Mouse (Mus musculus) kidney, postnatal 25 days (tissue): ENCODE measurements around the gene Rrp9.

ENCODE experiments used
- DNase-seq, 2 experiments: peaks; one replicate each; pipeline ENCODE4 v3.0.0; 2021; ENCODE audit warnings: mixed read lengths in 2 of 2

The Rrp9 gene

DNA sequence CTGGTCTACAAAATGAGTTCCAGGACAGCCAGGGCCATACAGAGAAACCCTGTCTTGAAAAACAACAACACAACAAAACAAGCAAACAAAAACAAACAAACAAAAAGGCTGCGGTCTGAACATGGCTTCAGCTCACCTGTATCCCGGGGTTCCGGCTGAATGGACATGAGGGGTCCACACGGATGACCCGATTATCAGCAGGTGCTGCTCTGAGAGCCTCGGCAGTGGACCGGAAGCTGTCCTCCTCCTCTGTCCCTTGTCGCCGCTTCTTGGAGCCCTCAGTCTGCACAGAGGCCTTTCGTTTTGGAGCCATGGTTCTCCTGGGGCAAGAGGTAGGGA lies at the start of gene Rrp9:
TSS of gene Rrp9 (plus strand) at position 301 of the 339 bp plus-strand sequence.
- peak in 1 of 2 experiments; percentile 45 for DNase-seq

DNA sequence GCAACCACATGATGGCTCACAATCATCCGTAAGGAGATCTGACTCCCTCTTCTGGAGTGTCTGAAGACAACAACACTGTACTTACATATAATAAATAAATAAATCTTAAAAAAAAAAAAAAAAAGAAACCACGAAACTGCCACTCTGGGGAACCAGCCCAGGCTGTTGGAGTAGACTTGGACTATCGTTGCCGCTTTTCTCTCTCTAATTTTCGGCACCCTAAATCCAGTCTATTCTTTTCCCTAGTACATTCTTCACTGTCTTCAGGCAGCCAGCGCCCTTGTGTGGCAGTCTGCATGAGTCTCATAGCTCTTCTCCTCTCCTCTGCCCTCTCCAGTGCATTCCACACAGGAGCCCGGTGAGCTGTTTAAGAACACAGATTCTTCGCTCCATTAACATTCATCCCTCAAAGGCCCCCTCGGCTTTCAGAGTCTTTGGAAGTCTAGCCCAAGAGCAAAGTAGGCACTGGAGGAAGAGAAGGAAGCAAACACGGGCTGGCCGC lies 47.0 kb upstream of the Rrp9 start:
- no peak for DNase-seq

DNA sequence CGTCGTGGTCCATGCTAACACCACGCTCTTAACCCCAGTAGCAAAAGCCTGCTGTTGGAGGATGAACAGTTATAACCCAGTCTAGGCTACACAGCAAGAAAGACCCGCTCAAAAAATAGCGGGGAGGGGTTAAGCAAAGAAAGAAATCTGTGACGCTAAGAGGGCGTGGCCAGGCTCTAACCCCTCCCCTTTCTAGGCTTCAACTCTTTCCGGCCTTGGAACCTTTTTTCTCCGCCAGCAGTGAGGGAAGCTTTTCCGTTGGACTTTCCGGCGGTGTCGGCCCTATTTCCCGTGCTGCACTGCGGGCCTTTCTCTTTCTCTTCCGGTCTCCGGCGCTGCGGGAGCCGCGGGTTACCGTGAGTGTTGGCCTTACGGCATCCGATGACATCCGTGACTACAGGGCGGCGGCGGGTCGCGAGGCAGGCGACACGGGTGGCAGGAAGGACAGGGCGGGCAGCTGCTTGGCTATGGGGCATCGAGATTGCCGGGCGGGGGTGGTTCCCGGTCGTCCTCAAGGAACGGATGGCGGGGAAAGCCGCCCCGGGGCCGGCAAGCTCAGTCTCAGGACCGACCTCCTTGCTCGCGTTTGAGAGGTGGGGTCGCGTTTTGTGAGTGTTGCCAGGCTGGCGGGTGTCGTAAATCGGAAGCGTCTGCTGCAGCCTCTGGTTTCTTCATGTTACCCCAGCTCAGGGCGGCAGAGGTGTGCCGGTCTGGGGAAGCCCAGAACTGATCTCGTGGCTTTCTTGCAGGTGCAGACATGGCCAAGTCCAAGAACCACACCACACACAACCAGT lies 46.3 kb upstream of the Rrp9 start, which contains the start of gene Rpl29:
TSS of gene Rpl29 (plus strand) at position 234 of the 794 bp plus-strand sequence.
- peak; percentile 96 to 98 for DNase-seq

DNA sequence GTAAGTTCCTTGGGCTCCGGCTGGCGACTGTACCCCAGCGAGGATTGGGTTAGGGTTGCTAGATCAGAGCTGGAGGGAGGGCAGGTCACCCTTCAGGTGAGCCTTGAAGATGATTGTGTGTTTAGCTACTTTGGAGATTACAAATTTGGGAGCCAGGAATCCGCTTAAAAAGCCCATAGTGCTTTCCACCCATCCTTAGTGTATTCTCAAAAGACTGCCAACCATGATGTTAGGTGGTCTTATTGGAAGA lies 45.8 kb upstream of the Rrp9 start:
- no peak for DNase-seq

DNA sequence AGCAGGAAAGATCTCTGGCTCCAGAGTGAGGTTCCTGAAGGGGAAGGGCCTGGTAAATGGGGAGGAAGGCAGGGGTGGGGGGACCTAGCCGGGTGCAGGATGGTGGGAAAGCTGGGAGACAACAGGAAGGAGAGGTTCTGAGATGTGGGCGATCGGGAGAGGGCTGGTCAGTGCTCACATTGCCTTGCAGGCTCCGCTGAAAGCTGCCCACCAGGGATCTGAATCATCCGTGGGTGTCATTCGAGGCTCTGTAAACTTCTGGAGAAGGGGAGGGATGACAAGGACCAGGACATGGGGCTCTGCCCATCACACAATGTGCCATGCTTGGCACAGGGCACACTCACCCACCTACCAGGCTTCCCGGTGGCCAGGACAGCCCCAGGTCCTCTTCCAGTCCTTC lies 42.4 kb upstream of the Rrp9 start:
- no peak for DNase-seq

DNA sequence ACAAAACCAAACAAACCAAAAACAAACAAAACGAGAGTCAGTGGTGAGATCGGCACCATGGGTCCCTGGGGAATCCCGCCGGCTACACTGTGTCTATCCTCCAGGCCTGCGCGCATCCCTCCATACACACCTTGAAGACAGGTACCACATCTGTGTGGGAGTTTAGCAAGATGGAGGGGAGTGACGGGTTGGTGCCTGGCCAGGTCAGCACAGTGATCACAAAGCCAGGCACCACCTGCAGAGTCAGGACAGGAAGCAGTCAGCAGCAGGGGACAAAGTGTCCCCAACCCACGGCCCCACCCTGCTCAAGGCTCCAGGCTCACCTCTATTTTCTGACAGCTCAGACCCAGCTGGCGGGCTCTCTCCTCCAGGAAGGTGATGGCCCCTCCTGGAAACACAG lies 39.2 kb upstream of the Rrp9 start:
- no peak for DNase-seq

DNA sequence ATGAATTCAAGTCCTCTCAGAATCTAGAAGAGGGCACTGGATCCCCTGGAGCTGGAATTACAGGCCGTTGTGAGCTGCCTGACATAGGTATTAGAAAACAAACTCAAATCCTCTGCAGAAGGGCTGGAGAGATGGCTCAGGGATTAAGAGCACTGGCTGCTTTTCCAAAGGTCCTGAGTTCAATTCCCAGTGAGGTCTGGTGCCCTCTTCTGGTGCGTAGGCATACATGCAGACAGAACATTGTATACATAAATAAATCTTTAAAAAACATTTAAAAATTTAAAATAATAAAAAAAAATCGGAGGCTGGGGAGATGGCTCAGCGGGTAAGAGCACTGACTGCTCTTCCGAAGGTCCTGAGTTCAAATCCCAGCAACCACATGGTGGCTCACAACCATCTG lies 33.1 kb upstream of the Rrp9 start:
- DNase-seq = no peak

DNA sequence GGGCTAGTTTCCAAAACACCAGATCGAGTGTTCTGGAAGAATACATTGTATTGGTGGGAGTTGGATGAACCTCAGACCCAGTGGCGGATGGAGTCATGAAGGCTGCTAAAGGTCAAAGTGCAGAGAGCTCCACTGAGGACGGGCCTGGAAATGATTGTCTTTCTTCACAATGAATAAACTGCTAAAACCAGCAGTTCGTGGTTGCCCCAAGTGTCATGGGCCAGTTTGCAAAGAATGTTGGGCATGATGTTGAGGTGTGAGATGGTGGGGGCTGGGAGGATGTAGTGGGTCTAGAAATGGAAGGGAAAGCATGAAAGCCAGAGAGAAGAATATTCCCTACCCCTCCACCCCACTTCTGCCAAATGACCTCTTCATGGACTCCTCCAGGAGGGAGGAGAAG lies 30.9 kb upstream of the Rrp9 start:
- peak; percentile 62 to 77 for DNase-seq

DNA sequence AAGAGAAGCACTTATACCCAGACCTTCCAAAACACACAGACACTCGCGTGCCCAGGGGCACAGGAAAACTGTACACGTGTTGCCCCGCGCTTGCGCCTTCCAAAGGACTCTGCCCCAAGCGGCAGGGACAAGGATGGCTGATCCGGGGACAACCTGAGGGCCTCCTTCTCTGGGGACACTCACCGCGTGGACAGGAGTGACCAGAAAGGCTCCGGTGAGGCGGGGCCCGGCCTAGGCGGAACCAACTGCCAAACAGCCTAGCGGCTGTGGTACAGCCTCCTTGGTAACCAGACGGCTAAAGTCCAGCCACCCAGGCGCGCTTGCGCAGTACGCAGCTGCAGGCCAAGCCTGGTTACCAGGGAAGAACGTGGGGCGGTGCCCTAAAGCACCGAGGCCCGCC lies 28.4 kb upstream of the Rrp9 start, which contains the start of the genes Abhd14b and Abhd14a:
TSS of gene Abhd14b (plus strand) at position 112 of the 400 bp plus-strand sequence.
TSS of gene Abhd14a (minus strand) at position 331 of the 400 bp plus-strand sequence.
- peak; percentile 98 to 99 for DNase-seq

DNA sequence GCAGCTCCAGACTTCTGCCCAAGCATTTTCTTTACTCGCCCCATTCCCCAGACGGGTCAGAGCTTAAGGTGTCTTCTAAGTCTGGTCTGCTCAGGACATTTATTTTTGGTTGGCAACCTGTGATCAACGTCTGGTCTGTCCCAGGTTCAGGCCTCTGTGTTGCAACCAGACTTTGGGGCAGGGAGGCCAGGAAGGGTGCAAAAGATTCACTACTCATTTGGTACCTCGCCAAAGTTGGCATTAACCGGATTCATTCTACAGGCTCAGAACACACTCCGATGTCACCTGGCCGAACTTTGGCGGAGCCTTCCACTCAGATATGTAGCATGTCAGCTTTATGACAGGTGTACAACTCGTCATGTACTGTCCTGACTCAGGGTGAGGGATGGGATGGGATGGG lies 27.8 kb upstream of the Rrp9 start:
- peak; percentile 41 to 67 for DNase-seq

DNA sequence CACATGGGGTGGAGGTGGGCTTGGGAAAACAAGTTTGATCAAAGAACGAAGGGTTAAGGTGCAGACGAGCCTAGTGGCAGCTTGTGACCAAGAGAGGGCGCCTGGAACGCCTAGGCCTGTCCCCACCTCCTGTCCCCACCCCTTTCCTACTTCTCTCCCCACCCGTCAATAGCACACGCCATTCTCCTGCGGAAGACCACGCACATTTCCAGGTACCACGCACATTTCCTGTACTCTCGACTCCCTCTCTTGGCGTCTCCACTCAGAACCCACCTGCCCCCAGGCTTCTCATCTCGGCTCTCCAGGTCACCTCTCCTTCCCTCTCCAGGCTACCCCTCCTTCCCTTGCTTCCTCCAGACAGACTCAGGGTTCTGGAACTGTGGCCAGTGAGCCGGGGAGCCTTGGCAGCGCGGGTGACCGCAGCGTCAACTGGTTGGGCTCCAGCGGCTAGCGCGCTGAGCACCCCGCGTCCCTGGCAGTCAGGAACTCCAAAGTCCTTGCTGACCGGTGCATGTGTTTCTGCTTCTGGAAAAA lies 27.2 kb upstream of the Rrp9 start:
- peak; percentile 86 to 92 for DNase-seq

DNA sequence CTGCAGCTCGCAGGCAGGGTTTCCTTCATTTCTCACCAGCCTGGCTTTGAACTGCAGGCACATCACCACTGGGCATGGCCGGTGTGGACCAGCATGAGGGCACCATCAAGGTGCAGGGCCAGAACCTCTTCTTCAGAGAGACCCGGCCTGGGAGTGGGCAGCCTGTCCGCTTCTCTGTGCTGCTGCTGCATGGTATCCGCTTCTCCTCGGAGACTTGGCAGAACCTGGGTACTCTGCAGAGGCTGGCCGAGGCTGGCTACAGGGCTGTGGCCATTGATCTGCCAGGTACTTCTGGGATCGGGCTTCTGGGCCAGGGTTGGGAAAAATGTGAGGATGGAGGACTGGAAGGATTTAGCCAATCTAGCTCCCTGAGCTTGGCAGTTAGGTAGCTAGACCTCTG lies 25.8 kb upstream of the Rrp9 start:
- DNase-seq = no peak

DNA sequence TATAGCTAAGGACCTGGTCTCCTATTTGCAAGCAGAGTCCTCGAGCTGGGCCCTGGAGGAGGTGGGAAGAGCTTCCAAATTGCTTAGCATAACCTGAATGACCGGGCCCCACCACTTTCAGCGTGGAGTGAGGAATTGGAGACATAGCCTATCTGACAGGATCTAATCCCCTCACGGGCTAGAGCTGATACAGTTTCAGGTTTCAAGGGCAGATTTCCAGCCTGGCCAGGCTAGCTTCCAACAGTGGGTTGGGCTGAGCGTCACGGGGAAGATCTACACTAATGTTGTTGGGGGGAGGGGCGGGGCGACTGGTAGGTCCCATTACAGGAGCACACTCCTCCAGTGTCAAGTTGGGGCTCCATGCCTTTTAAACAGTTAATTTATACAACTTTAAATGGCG lies 25.1 kb upstream of the Rrp9 start:
- DNase-seq = peak; percentile 93

DNA sequence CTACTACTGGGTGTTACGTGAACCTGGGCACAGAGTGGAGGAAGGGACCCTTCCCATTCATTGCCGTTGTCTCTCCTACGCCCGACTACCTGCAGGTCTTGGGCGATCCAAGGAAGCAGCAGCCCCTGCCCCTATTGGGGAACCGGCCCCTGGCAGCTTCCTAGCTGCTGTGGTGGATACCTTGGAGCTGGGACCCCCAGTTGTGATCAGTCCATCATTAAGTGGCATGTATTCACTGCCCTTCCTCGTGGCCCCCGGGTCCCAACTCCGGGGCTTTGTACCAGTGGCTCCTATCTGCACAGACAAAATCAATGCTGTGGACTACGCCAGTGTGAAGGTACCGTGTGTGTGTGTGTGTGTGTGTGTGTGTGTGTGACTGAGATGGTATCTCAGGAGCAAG lies 24.5 kb upstream of the Rrp9 start:
- no peak for DNase-seq

DNA sequence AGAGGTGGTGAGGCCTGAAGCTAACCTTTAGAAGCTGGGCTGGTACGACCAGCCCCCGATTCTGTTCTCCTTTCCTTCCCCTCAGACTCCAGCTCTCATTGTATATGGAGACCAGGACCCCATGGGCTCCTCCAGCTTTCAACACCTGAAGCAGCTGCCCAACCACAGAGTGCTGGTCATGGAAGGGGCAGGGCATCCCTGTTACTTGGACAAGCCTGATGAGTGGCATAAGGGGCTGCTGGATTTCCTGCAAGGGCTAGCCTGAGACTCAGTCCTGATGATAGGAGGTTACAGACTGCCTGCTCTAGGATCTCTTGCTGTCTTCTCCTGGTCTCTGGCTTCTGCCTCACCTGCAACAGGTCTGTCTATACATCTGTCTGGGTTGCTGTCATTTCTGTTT lies 23.9 kb upstream of the Rrp9 start:
- DNase-seq = no peak

DNA sequence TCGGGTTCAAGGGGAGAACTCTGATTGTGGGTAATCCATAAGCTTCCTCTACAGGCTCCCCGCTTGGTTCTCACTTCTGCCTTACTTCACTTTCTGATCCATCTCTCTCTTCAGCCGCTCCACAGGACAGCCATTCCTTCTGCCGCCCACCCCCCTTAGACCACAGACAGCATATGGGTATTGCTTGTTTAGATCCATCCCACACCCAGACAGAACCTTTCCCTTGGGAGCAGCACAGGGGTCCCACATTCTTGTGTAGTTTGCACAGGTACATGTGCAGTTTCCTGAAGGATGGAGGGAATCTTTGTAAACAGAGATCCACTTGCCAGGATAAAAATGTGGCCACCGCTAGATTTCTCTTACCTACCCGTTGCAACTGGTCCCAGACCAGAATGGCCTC lies 23.4 kb upstream of the Rrp9 start:
- DNase-seq = no peak

DNA sequence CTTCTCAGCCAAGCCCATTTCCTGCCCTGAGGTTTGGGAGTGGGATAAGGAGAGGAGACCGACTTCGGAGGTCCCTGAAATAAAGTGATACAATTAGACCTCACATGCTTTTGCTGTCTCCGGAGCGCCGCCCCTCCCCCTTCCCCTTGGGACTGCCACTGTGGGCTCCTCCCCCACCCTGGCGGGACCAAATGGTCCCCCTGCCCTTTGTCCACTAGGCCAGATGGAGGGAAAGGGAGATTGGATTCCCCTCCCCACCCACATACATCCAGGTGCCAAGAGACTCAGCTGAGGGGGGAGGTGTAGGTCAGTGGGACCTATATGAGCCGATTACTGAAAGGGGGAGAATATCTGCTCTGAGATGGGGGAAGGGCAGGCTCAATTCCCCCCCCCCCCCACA lies 22.9 kb upstream of the Rrp9 start:
- DNase-seq = peak; percentile 89 to 93

DNA sequence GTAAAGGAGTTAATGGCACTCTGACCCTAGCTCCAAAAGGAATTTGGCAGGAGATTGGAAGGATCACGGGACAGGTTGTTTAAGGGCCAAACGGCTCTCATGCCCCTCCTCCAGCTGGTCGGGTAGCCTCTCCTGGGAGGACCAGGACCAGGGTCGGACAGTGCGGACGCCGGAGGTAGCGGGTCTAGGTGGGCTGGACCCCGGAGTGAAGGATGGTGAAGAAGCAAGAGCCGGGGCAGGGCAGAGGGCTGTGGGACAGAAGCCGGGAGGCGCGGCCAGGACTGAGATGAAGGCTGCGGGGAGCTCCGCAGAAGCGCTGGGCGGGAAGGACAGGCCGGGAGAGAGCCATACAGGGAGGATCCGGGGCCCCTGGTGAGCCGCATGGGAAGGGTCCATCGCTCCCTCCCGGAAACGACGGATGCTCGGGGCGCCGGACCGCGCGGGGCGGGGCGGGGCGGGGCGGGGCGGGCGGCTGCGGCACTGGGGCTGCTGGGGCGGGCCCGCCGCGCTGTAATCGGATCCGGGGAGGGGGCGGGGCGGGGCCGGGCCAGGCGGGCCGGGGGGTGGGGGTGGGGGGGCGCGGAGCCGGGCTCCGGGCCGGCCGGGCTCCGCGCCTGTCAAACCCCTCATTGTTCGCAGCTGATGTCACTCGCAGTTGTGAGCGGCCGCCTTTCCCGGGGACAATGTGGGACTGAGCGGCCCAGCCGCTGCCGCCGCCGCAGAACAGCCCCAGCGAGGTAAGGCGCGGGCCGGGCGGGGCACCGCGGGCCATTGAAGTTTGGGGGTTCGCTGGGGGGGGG lies 22.3 kb upstream of the Rrp9 start, which contains the start of gene Pcbp4:
TSS of gene Pcbp4 (plus strand) at position 21 of the 800 bp plus-strand sequence.
- DNase-seq = peak; percentile 79 to 90

DNA sequence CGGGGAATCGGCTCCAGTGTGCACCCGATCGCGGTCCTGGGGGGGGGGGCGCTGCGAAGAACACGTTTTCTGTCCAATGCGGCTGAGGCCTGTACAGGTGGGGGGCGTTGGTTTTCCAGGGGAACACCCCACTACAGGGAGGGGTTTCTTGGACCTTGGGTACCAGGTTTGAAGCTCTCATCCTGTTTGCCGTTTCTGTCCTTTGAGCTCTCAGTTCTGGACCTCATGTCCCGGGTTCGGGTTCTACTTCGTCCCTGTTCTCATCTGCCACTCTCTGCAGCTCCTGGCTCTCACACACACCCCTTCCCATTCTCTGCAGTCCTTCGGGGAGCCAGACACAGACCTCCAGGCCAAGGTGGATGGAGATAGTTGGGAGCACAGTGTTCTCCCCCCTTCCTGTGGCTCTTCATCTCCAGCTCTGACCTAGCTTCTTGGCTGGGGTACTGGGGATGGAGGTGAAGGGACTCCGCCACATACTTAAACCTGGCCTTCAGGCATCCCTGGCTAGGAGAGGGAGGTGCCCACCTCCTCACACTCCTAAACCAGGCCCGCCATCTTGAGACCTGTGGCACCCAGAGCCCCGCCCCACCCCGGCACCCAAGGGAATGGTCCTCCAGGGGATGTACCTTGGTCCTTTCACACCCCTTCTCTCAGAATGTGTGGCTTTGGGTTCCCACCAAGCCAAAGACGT lies 21.5 kb upstream of the Rrp9 start:
- no peak for DNase-seq

DNA sequence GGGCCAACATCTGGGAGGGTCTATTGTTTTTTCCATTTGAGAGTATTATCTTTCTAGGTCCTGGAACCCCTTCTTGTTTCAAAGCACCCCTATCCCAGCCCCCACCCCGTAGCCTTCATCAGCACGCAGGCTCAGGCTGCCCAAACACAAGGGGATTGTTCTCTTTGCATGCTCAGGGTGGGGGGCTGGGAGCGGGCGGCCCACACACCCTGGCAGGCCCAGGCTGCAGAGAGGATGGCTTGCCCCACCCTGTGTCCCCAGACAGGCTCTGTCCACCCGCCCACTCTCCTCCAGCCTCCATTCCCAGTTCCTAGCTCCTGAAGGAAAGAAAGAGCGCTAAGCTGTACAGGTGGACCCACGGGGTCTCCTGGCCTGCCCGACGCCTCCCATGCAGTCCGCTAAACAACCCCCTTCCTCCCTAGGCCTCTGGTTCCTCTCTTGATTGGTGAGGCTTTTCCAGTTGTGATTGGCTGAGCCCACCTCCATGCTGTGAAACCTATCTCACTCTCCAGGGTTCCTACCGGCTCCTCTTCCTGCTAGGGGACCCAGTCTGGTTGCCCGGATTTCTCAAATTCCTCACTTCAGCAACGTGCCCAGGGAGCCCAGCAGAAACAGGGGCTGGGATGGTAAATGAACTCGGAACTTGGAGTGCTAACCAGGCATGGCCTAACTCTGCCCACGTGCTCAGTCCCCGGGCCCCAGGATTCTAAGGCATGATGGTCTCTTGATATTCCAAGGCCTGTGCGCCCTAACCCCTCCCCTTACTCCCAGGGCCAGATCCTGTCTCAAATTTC lies 20.7 kb upstream of the Rrp9 start:
- no peak for DNase-seq

DNA sequence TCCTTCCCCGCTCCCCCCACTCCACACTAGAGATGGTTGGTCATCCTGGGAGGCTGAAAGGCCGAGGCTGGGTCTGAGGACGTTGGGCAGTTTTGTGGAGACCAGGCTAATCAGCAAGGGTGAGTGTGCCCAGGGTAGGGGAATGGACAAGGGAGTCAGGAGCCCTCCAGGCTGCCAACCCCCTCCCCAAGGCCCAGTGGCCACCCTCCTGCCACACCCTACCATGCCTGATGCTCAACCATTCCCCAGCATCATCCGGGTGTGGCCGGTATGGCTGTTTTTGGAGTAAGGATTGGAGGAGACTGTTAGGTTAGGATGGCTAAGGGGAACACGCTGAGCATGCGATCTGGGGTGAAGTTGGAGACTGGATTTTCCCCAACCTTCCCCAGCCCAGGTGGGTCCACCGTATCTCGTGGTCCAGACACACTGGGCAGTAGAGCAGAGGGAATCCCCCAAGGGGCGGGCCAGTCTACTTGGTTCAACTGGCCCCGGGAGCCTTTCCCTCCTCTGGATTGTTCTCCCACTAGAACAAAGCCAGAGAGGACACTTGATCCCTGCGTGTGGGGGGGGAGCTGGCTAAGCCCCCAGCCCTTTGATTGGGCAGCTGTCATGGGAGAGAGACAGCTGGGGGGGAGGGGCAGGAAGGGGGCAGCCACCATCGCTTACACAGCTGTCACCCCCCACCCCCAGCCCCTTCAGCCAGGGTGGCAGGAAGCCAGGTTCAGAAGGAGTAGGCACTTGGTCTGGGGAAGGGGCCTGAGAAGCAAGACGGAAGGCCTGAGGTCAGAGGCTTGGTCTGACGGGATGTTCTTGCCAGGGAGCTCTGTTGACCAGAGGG lies 19.2 kb upstream of the Rrp9 start:
- no peak for DNase-seq
